Mouse (Mus musculus): ENCODE results near the gene Acr. TPM values are rescaled to one million over a fixed set of nuclear protein-coding genes. Genes with fewer than 3 reads are reported as not detected.

Acr gene
- polyA plus RNA-seq, 1 experiment from 2014 or later = not detected

- Histone ChIP-seq H3K9me3 (replicated peaks; ENCODE audit: control insufficient read depth, low read length) (no peaks in the 10 kb centered on the region), H3K36me3 (ENCODE audit: control insufficient read depth, insufficient read depth) (no peaks in the 10 kb centered on the region), H3K27ac (ENCODE audit: low read length) (no peak overlapping the region), H3K4me1 (ENCODE audit: control insufficient read depth, low read depth, low read length) (no peaks in the 10 kb centered on the region), H3K27me3 (ENCODE audit: control insufficient read depth, insufficient read depth, low read depth, low read length) (no peaks in the 10 kb centered on the region), H3K4me2 (ENCODE audit: low read depth, low read length) (no peak overlapping the region), H3K4me3 (ENCODE audit: low read depth, low read length) (no peak overlapping the region), H3K9ac (ENCODE audit: low read depth, low read length) (no peak overlapping the region)
- 79% methylated on average over 10 of the region's 10 CpGs for WGBS (ENCODE audit: insufficient replicate concordance)
- no peak for ATAC-seq (ENCODE audit: low read depth)
Measured at GRCm38 (mm10) chr15:89533843-89534207, 34.3 kb upstream of the Acr start.

- no peak for ATAC-seq (ENCODE audit: low read depth)
- Histone ChIP-seq H3K9ac (ENCODE audit: low read depth, low read length) (no peak overlapping the region), H3K4me1 (ENCODE audit: control insufficient read depth, low read depth, low read length) (no peaks in the 10 kb centered on the region), H3K9me3 (replicated peaks; ENCODE audit: control insufficient read depth, low read length) (no peaks in the 10 kb centered on the region), H3K27me3 (ENCODE audit: control insufficient read depth, insufficient read depth, low read depth, low read length) (0 out of 2 replicates have a peak, but pooled peaks cover 3% of the 10 kb centered on the region), H3K36me3 (ENCODE audit: control insufficient read depth, insufficient read depth) (no peaks in the 10 kb centered on the region), H3K4me3 (ENCODE audit: low read depth, low read length) (no peak overlapping the region), H3K27ac (ENCODE audit: low read length) (no peak overlapping the region), H3K4me2 (ENCODE audit: low read depth, low read length) (no peak overlapping the region)
- WGBS (ENCODE audit: insufficient replicate concordance) = 80% methylated on average over 7 of the region's 7 CpGs
Measured at GRCm38 (mm10) chr15:89544171-89544570, 24.0 kb upstream of the Acr start.

- Histone ChIP-seq H3K27me3 (ENCODE audit: control insufficient read depth, insufficient read depth, low read depth, low read length) (0 out of 2 replicates have a peak, but pooled peaks cover 3% of the 10 kb centered on the region), H3K36me3 (ENCODE audit: control insufficient read depth, insufficient read depth) (no peaks in the 10 kb centered on the region), H3K27ac (ENCODE audit: low read length) (no peak overlapping the region), H3K9me3 (replicated peaks; ENCODE audit: control insufficient read depth, low read length) (no peaks in the 10 kb centered on the region), H3K4me1 (ENCODE audit: control insufficient read depth, low read depth, low read length) (no peaks in the 10 kb centered on the region), H3K4me3 (ENCODE audit: low read depth, low read length) (no peak overlapping the region), H3K4me2 (ENCODE audit: low read depth, low read length) (no peak overlapping the region), H3K9ac (ENCODE audit: low read depth, low read length) (no peak overlapping the region)
- WGBS (ENCODE audit: insufficient replicate concordance) = 80% methylated on average over 8 of the region's 8 CpGs
- no peak for ATAC-seq (ENCODE audit: low read depth)
Measured at GRCm38 (mm10) chr15:89547321-89547720, 20.8 kb upstream of the Acr start.

GRCm38 (mm10) chr15:89547824-89548601 lies 20.1 kb upstream of the Acr start:
- no peak overlapping the region for H3K27ac ChIP-seq (ENCODE audit: low read length)
- no peaks in the 10 kb centered on the region for H3K36me3 ChIP-seq (ENCODE audit: control insufficient read depth, insufficient read depth)
- H3K9ac ChIP-seq (ENCODE audit: low read depth, low read length) = no peak overlapping the region
- H3K9me3 ChIP-seq (replicated peaks; ENCODE audit: control insufficient read depth, low read length) = no peaks in the 10 kb centered on the region
- H3K4me1 ChIP-seq (ENCODE audit: control insufficient read depth, low read depth, low read length) = no peaks in the 10 kb centered on the region
- peak overlapping the region; percentile 9; the same call in 1 of the 2 replicates for H3K4me2 ChIP-seq (ENCODE audit: low read depth, low read length)
- 70% methylated on average over 58 of the region's 58 CpGs for WGBS (ENCODE audit: insufficient replicate concordance)
- no peak overlapping the region for H3K4me3 ChIP-seq (ENCODE audit: low read depth, low read length)
- 0 out of 2 replicates have a peak, but pooled peaks cover 3% of the 10 kb centered on the region for H3K27me3 ChIP-seq (ENCODE audit: control insufficient read depth, insufficient read depth, low read depth, low read length)
- ATAC-seq (ENCODE audit: low read depth) = no peak

GRCm38 (mm10) chr15:89548837-89549236 lies 19.3 kb upstream of the Acr start:
- H3K27me3 ChIP-seq (ENCODE audit: control insufficient read depth, insufficient read depth, low read depth, low read length) = 0 out of 2 replicates have a peak, but pooled peaks cover 3% of the 10 kb centered on the region
- H3K9me3 ChIP-seq (replicated peaks; ENCODE audit: control insufficient read depth, low read length) = no peaks in the 10 kb centered on the region
- WGBS (ENCODE audit: insufficient replicate concordance) = 82% methylated on average over 11 of the region's 11 CpGs
- no peak overlapping the region for H3K9ac ChIP-seq (ENCODE audit: low read depth, low read length)
- no peak overlapping the region for H3K27ac ChIP-seq (ENCODE audit: low read length)
- H3K4me2 ChIP-seq (ENCODE audit: low read depth, low read length) = no peak overlapping the region
- no peaks in the 10 kb centered on the region for H3K4me1 ChIP-seq (ENCODE audit: control insufficient read depth, low read depth, low read length)
- no peak; the same call in 1 of the 2 replicates for ATAC-seq (ENCODE audit: low read depth)
- H3K4me3 ChIP-seq (ENCODE audit: low read depth, low read length) = no peak overlapping the region
- H3K36me3 ChIP-seq (ENCODE audit: control insufficient read depth, insufficient read depth) = no peaks in the 10 kb centered on the region

- Histone ChIP-seq H3K36me3 (ENCODE audit: control insufficient read depth, insufficient read depth) (no peaks in the 10 kb centered on the region), H3K4me3 (ENCODE audit: low read depth, low read length) (no peak overlapping the region), H3K4me2 (ENCODE audit: low read depth, low read length) (no peak overlapping the region), H3K27me3 (ENCODE audit: control insufficient read depth, insufficient read depth, low read depth, low read length) (0 out of 2 replicates have a peak, but pooled peaks cover 3% of the 10 kb centered on the region), H3K27ac (ENCODE audit: low read length) (no peak overlapping the region), H3K9me3 (replicated peaks; ENCODE audit: control insufficient read depth, low read length) (no peaks in the 10 kb centered on the region), H3K4me1 (ENCODE audit: control insufficient read depth, low read depth, low read length) (no peaks in the 10 kb centered on the region), H3K9ac (ENCODE audit: low read depth, low read length) (no peak overlapping the region)
- ATAC-seq (ENCODE audit: low read depth) = no peak
- WGBS (ENCODE audit: insufficient replicate concordance) = 75% methylated on average over 8 of the region's 8 CpGs
Measured at GRCm38 (mm10) chr15:89550506-89550905, 17.6 kb upstream of the Acr start.

- ATAC-seq (ENCODE audit: low read depth) = no peak
- H3K27me3 ChIP-seq (ENCODE audit: control insufficient read depth, insufficient read depth, low read depth, low read length) = 0 out of 2 replicates have a peak, but pooled peaks cover 3% of the 10 kb centered on the region
- no peak overlapping the region for H3K27ac ChIP-seq (ENCODE audit: low read length)
- no peak overlapping the region for H3K4me2 ChIP-seq (ENCODE audit: low read depth, low read length)
- no peaks in the 10 kb centered on the region for H3K4me1 ChIP-seq (ENCODE audit: control insufficient read depth, low read depth, low read length)
- no peaks in the 10 kb centered on the region for H3K36me3 ChIP-seq (ENCODE audit: control insufficient read depth, insufficient read depth)
- no peak overlapping the region for H3K9ac ChIP-seq (ENCODE audit: low read depth, low read length)
- WGBS (ENCODE audit: insufficient replicate concordance) = 68% methylated on average over 1 of the region's 1 CpGs
- no peaks in the 10 kb centered on the region for H3K9me3 ChIP-seq (replicated peaks; ENCODE audit: control insufficient read depth, low read length)
- H3K4me3 ChIP-seq (ENCODE audit: low read depth, low read length) = no peak overlapping the region
Measured at GRCm38 (mm10) chr15:89551733-89552132, 16.4 kb upstream of the Acr start.

GRCm38 (mm10) chr15:89555591-89555990 lies 12.5 kb upstream of the Acr start:
- WGBS (ENCODE audit: insufficient replicate concordance) = 71% methylated on average over 6 of the region's 6 CpGs
- H3K9me3 ChIP-seq (replicated peaks; ENCODE audit: control insufficient read depth, low read length) = no peaks in the 10 kb centered on the region
- no peak overlapping the region for H3K4me2 ChIP-seq (ENCODE audit: low read depth, low read length)
- no peak overlapping the region for H3K4me3 ChIP-seq (ENCODE audit: low read depth, low read length)
- ATAC-seq (ENCODE audit: low read depth) = no peak
- H3K4me1 ChIP-seq (ENCODE audit: control insufficient read depth, low read depth, low read length) = no peaks in the 10 kb centered on the region
- no peak overlapping the region for H3K27ac ChIP-seq (ENCODE audit: low read length)
- peaks cover 7% of the 10 kb centered on the region for H3K27me3 ChIP-seq (ENCODE audit: control insufficient read depth, insufficient read depth, low read depth, low read length)
- H3K36me3 ChIP-seq (ENCODE audit: control insufficient read depth, insufficient read depth) = no peaks in the 10 kb centered on the region
- no peak overlapping the region for H3K9ac ChIP-seq (ENCODE audit: low read depth, low read length)

- Histone ChIP-seq H3K36me3 (ENCODE audit: control insufficient read depth, insufficient read depth) (no peaks in the 10 kb centered on the region), H3K27ac (ENCODE audit: low read length) (no peak overlapping the region), H3K27me3 (ENCODE audit: control insufficient read depth, insufficient read depth, low read depth, low read length) (peaks cover 7% of the 10 kb centered on the region), H3K4me1 (ENCODE audit: control insufficient read depth, low read depth, low read length) (no peaks in the 10 kb centered on the region), H3K4me2 (ENCODE audit: low read depth, low read length) (no peak overlapping the region), H3K9me3 (replicated peaks; ENCODE audit: control insufficient read depth, low read length) (no peaks in the 10 kb centered on the region), H3K9ac (ENCODE audit: low read depth, low read length) (no peak overlapping the region), H3K4me3 (ENCODE audit: low read depth, low read length) (no peak overlapping the region)
- WGBS (ENCODE audit: insufficient replicate concordance) = 64% methylated on average over 23 of the region's 23 CpGs
- no peak for ATAC-seq (ENCODE audit: low read depth)
Measured at GRCm38 (mm10) chr15:89556401-89557178, 11.5 kb upstream of the Acr start.
